Mouse (Mus musculus) layer of hippocampus, postnatal 14 days (tissue): ENCODE measurements at regions not wholly inside any gene's neighbourhood (a gene's known extent, or its start where the extent isn't known, plus 50 kb on each side); places are given as distances from the start of the nearest gene placed in this dataset.
"Not testable (repeated sequence)": the region's sequence is repeated elsewhere in the genome, so short reads cannot be mapped to it uniquely, and the experiment has no call there.

ENCODE experiments used
- DNase-seq, 2 experiments: peaks; one replicate each; pipeline ENCODE4 v3.0.0; 2021 to 2022; ENCODE audit warnings: low spot score in 2 of 2, mixed read lengths in 1 of 2

DNA sequence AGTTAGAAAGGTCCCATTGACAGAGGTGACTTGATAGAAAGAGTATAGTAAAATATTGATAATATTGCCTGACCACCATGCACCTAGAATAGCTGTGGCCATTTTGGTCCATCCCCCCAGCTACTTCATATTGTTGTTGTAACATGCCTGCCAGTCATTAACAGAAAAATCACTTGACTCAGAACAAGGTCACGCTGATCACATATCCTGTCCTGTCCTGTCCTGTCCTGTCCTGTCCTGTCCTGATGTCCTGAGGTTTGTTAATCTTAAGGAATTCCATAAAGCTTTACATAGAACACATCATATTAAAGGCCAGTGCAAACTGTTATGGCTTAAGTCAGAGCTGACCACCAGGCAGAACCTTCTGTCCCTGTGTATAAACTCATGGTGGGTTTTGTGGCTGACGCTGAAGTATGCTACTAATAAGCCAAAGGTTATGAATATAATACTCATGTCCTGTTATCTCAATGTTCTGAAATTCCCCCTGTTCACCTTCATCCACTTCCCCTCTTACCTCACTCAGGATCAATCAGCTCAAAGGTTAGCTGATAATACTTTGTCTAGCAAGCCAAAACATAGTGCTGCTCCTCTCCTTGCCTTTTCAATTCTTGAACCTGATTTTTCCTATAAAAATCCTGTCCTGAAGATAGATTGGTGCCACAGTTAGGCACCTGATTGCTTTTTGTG is 173.7 kb downstream of the Alg10b start:
- DNase-seq, result no peak

DNA sequence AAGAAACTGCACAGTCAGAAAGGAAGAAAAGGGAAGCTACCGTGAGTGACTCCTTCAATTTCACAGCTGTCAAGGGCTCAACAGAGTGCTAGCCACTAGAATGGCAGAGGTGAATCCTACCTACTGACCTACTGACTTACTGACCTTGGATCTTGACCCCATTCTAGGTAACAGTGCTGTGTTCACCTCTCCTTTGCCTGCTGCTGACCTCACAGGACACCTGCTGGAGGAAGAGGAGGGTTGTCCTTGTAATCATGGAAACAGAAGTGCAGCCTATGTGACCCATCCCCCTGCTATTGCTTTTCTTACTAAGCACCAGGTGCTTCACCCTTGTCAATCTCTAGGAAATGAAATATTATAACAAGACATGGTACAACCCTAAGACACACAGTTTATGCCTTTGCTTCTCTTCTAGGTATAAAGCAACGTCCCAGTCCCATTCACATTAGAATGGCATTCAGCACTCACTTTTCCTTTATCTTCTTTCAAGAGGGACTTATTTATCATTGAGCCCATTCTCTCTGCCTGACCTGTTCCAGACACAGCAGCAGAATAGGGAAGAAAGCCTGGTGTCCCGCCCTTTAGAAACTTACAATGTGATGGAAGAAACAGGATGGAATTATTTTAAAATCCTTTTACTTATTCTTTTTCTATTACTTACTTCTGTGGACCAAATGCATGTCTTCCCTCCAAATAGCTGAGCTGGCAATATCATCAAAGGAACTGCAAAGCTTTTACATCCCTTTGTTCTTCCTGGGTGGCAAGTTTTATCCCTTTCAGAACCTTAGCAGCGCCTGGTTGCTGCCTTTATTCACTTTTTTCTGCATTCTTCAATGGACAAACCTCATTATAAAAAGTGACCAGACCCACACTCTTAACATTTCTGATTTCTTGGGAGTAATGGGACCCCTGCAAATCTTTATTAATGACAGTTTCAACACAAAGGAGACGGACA is 176.5 kb downstream of the Alg10b start:
- DNase-seq, result no peak

DNA sequence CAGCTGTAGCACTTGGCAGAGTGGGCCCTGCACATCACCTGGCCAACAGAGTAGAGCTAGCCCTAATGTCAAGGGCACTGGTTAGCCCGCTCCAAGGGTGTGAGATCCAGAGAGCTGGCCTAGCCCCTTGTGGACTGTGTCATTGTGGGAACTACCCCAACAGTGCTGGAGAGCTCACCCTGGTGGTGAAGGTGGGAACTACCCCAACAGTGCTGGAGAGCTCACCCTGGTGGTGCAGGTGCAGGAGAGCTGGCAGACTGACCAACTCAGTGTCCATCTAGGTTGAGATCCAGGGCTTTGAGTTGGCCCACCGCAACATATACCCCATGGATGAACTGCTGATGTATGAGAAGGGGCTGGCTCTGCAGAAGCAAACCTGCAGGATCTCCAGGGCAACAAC is 196.7 kb downstream of the Alg10b start:
- no peak for DNase-seq

DNA sequence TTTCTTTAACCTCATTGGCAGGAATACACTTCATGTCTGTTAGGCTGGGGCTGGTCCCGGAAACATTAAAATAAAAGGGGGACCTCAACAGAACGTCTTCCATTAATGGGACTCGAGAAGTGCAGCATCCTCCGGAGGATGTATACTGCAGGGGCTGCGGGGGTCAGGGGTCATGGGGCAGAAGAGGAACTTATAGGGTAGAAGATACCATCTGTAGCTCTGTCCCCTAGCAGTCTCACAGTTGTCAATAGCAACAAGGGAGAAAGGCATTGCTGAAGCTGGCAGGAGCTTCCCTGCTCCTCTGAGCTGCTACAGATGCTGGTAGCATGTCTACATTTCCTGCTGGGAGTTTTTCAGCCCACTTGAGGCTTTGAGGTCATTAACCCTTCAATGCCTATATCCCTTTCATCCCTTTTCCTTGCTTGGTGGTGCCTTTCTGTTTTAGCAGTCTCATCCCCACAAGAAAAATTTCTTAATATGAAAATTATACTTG is 198.1 kb downstream of the Alg10b start:
- DNase-seq, result peak in 1 of 2 experiments; percentile 2

DNA sequence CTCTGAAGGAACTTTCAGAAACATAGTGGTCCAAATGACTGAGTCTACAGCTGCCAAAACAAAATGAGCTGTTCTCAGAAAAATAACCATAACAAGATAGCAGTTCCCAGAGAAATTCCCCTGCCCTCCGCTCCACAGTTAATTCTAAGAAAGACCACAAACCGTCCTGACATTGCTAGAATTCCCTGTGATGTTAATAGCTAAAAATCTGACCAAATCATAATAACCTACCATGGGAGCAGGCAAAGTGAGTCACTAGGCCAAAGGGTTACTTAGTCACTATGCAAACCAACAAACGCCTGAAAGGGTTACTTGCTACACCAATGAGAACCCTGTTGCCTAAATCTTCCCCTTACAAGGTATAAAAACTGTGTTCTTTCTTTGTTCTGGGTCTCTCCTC is 206.9 kb downstream of the Alg10b start:
- DNase-seq, result not testable (repeated sequence)

DNA sequence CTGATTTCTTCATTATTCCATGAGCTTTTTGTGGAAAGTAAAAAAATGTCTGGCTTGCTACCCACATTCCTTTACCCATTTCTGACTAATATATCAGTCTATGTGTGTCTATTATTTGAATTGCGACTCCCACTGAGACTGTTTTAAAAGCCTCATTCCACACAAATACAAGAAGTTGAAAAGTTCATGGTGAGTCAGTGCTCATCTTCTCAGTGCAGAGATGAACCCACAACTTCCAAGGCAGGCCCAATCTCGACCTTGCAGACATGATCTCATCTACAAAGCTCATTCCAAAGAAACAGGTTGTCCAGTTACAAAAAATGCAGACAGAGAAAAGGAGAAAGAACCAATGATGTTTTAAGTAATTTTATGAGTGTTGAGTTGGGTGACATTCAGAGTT is 208.0 kb downstream of the Alg10b start:
- no peak for DNase-seq

DNA sequence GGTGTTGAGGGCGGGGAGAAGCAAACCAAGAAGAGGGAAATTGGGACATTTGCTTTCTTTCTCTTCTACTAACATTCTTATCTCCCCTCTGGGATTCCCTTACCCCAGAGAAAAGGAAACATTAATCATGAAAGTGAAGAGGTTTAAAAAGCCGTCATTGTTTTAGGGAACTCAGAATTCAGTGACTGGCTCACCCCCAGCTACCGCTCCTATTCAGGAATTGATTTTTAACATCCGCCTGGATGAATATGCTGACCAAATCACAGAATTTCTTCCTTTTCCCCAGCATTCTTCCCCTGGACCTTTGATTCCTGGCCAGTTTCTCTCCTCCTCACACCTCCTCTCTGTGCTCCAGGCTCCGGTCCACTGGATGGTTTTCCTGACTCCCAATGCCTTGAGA is 211.2 kb downstream of the Alg10b start:
- no peak for DNase-seq
